9 mouse cellular contexts compared by ENCODE assay signal in genomic region chr2:153995770-153996169, GRCm38 (mm10). TPM values are rescaled to one million over a fixed set of nuclear protein-coding genes. Genes with fewer than 3 reads are reported as not detected.
A peak's percentile ranks its signal among the peaks of the same experiment; 100 is the strongest.
DNase-seq lines count a peak whose midpoint lies in the region; ATAC-seq and TF ChIP-seq lines count a peak whose summit lies in the region.
"Had no signal": no experiment of that assay in that cellular context is flagged by ENCODE, and none has a peak within 500 bp of the region (broad histone marks: within the 10 kb centered on the region; RNA-seq: fewer than 3 reads in every experiment).

No protein-coding gene starts in this region.

- intact Hi-C loops in heart, postnatal 14 days (cut with DNase I): no loop called here

- peak; percentile 79 for ATAC-seq in embryonic facial prominence, embryonic 11.5 days (replicated peaks; ENCODE audit: insufficient number of reproducible peaks, low FRiP score, low TSS enrichment, low read depth)

- TF ChIP-seq EP300 in ES-Bruce4 (IDR thresholded peaks at IDR 0.05; ENCODE audit: insufficient read depth, low read depth, low read length): no peak

- WGBS in embryonic facial prominence, embryonic 11.5 days: 4% methylated on average over 6 of the region's 7 CpGs

- no peak overlapping the region for H3K9ac ChIP-seq in ES-Bruce4 (ENCODE audit: low read depth, poor library complexity, severe bottlenecking)
- no peak overlapping the region for H3K9ac ChIP-seq in embryonic facial prominence, embryonic 11.5 days (replicated peaks; ENCODE audit: low read length)
- H3K9ac ChIP-seq: lung, embryonic 15.5 days had no signal

- H3K27me3 ChIP-seq in ES-Bruce4 (ENCODE audit: control insufficient read depth, insufficient read depth, low read length, poor library complexity, severe bottlenecking): no peaks in the 10 kb centered on the region
- no peaks in the 10 kb centered on the region for H3K27me3 ChIP-seq in embryonic facial prominence, embryonic 11.5 days (ENCODE audit: control insufficient read depth, insufficient read depth, low read length)
- H3K27me3 ChIP-seq: lung, embryonic 15.5 days had no signal

- no peaks in the 10 kb centered on the region for H3K36me3 ChIP-seq in ES-Bruce4 (ENCODE audit: control insufficient read depth, insufficient read depth, low read length, poor library complexity, severe bottlenecking)
- no peaks in the 10 kb centered on the region for H3K36me3 ChIP-seq in embryonic facial prominence, embryonic 11.5 days (replicated peaks; ENCODE audit: control insufficient read depth, insufficient read depth, low read depth, low read length)
- H3K36me3 ChIP-seq: lung, embryonic 15.5 days had no signal

- H3K4me1 ChIP-seq in ES-Bruce4 (ENCODE audit: control insufficient read depth, insufficient read depth, low read length): no peaks in the 10 kb centered on the region
- no peaks in the 10 kb centered on the region for H3K4me1 ChIP-seq in embryonic facial prominence, embryonic 11.5 days (ENCODE audit: control insufficient read depth, insufficient read depth, low read length)
- H3K4me1 ChIP-seq: lung, embryonic 15.5 days had no signal

- H3K9me3 ChIP-seq in ES-Bruce4 (replicated peaks; ENCODE audit: control insufficient read depth, insufficient read depth, low read length, poor library complexity, severe bottlenecking): no peaks in the 10 kb centered on the region
- H3K9me3 ChIP-seq in embryonic facial prominence, embryonic 11.5 days (replicated peaks; ENCODE audit: control insufficient read depth, low read length): no peaks in the 10 kb centered on the region
- H3K9me3 ChIP-seq: lung, embryonic 15.5 days had no signal

- no peak overlapping the region for H3K4me3 ChIP-seq in ES-Bruce4 (ENCODE audit: low read depth, low read length)
- no peak overlapping the region for H3K4me3 ChIP-seq in embryonic facial prominence, embryonic 11.5 days (ENCODE audit: low read depth, low read length)
- H3K4me3 ChIP-seq: lung, embryonic 15.5 days had no signal

- H3K27ac ChIP-seq in ES-Bruce4 (ENCODE audit: insufficient read depth, low read length): no peak overlapping the region
- H3K27ac ChIP-seq in embryonic facial prominence, embryonic 11.5 days (replicated peaks; ENCODE audit: low read depth, low read length): no peak overlapping the region
- H3K27ac ChIP-seq: lung, embryonic 15.5 days had no signal

- TF ChIP-seq POLR2A in ES-Bruce4 (IDR thresholded peaks at IDR 0.05; ENCODE audit: insufficient read depth, low read length): no peak

- no peak overlapping the region for H3K4me2 ChIP-seq in embryonic facial prominence, embryonic 11.5 days (ENCODE audit: low read depth, low read length)
- H3K4me2 ChIP-seq: lung, embryonic 15.5 days had no signal

- peak; percentile 82 to 86 for DNase-seq in adrenal gland, postnatal 36 days
- peak; percentile 89 for DNase-seq in embryonic facial prominence, embryonic 11.5 days (ENCODE audit: low spot score)
- peak; percentile 76 to 88 for DNase-seq in heart, postnatal 14 days
- DNase-seq in layer of hippocampus, adult 9-11 months: peak; percentile 44
- DNase-seq in lung, postnatal 10 days: peak; percentile 87
- peak; percentile 46 to 64 for DNase-seq in right cerebral cortex, postnatal 10 days (ENCODE audit: low spot score in 2 of 2)
- DNase-seq in urinary bladder, postnatal 25 days (ENCODE audit: low spot score): peak; percentile 76

- peak; percentile 70 for TF ChIP-seq CTCF in ES-Bruce4 (IDR thresholded peaks at IDR 0.05; ENCODE audit: low read depth, low read length)

RNA-seq across cellular contexts. Expression of gene Bpifa2, which starts 12.3 kb away (rescaled TPM):
- polyA plus RNA-seq in ES-Bruce4 (2011; ENCODE audit: insufficient read depth, insufficient read length, low read depth, missing spikeins): not detected in 2 replicates
- total RNA-seq in adrenal gland, postnatal 36 days (2021): under 1 TPM; 0.33 to 0.49 TPM
- not detected in 2 replicates for polyA plus RNA-seq in embryonic facial prominence, embryonic 11.5 days (2014; fragmentation: Nextera tagmentation; extraction: Ambion mirVana)
- total RNA-seq in heart, postnatal 14 days (2021): not detected
- polyA plus RNA-seq: lung, embryonic 15.5 days had no signal

RNA-seq across cellular contexts. Expression of gene Bpifa6, which starts 21.0 kb away (rescaled TPM):
- not detected in 2 replicates for polyA plus RNA-seq in ES-Bruce4 (2011; ENCODE audit: insufficient read depth, insufficient read length, low read depth, missing spikeins)
- not detected for total RNA-seq in adrenal gland, postnatal 36 days (2021)
- polyA plus RNA-seq in embryonic facial prominence, embryonic 11.5 days (2014; fragmentation: Nextera tagmentation; extraction: Ambion mirVana): not detected in 2 replicates
- not detected for total RNA-seq in heart, postnatal 14 days (2021)
- polyA plus RNA-seq: lung, embryonic 15.5 days had no signal

RNA-seq across cellular contexts. Expression of gene Bpifb4, which starts 57.8 kb away (rescaled TPM):
- polyA plus RNA-seq in ES-Bruce4 (2011; ENCODE audit: insufficient read depth, insufficient read length, low read depth, missing spikeins): not detected in 2 replicates
- not detected for total RNA-seq in adrenal gland, postnatal 36 days (2021)
- polyA plus RNA-seq in embryonic facial prominence, embryonic 11.5 days (2014; fragmentation: Nextera tagmentation; extraction: Ambion mirVana): 0.18 TPM in 1 of 2 replicates, not detected in the other
- total RNA-seq in heart, postnatal 14 days (2021): not detected
- polyA plus RNA-seq: lung, embryonic 15.5 days had no signal
